Mouse (Mus musculus) left cerebral cortex, postnatal 10 days (tissue): ENCODE measurements around the gene Fam162a. TPM values are rescaled to one million over a fixed set of nuclear protein-coding genes. Genes with fewer than 3 reads are reported as not detected.
A peak's percentile ranks its signal among the peaks of the same experiment; 100 is the strongest.
"Not testable (repeated sequence)": the region's sequence is repeated elsewhere in the genome, so short reads cannot be mapped to it uniquely, and the experiment has no call there.

ENCODE experiments used
- DNase-seq, 2 experiments: peaks; one replicate each; pipeline ENCODE4 v3.0.0; 2021 to 2022; ENCODE audit warnings: low spot score in 2 of 2, mixed read lengths in 1 of 2; ENCODE audit errors: extremely low spot score in 1 of 2
- intact Hi-C: fragments of 180-260 bp; cut with DNase I; formaldehyde crosslinking; loops from one replicate; pipeline ENCODE4 v1.15.1; 2025
- total RNA-seq, 2 experiments: library from RNA; stranded (reverse); gene quantifications; 2 replicates each; pipeline ENCODE4 v1.2.3; 2021

Fam162a gene
- 10 to 100 TPM; 68.0 to 72.2 TPM for total RNA-seq

DNA sequence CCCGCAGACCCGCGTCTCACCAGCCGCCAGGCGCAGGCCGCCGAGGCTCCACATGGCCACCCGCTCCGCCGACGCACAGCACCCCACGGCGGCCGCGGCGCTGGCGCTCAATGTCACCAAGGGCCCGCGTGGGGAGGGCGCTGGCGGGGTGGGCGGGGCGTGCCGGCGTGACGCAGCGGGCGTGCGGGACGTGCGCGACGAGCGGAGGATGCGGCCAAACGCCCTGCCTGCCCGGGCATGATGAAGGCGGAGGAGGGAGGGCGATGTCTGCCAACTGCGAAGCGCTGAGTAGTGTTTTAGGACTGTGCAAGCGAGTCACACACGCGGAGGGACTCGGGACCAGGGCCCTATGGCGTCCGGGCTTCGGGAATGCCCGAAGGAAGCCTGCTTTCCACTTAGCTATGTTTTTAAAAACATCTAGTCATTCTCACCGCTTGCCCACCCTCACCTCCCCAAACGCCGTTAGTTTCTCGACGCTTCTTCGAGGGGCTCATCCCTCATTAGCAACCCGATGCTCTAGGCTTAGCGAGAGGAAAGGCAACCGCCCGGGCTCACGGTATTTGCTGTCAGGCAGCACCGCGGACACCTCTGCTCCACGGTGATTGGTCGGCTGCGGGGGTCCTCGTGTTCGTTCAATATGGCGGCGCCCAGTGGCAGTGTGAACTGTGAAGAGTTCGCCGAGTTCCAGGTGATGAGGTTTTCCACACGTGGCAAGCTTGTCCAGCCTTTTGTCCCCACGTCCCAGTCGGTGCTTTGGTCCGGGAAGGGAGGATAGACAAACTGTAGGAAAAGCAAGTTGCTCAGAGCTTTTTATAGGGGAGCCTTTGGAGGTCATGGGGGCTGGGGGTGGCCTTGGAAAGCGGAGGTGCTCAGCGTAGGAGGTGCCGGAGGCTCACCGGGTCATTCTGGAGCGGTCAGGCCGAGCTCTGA is at the start of gene Fam162a, which contains the start of gene Ccdc58:
Gene Fam162a (minus strand): TSS at position 145 of the 930 bp plus-strand sequence.
Gene Ccdc58 (plus strand): TSS at position 236 of the 930 bp plus-strand sequence.
- intact Hi-C loops = no loop called here
- DNase-seq = peak; percentile 90 to 96

GRCm38 (mm10) chr16:36115751-36116150 is 44.4 kb upstream of the Fam162a start:
- DNase-seq, intact Hi-C loops: not testable (repeated sequence)

- intact Hi-C loops, DNase-seq: not testable (repeated sequence)
Observed at GRCm38 (mm10) chr16:36111486-36111885, 40.1 kb upstream of the Fam162a start.

GRCm38 (mm10) chr16:36102211-36102610 is 30.8 kb upstream of the Fam162a start:
- intact Hi-C loops = no loop called here
- no peak for DNase-seq

GRCm38 (mm10) chr16:36101526-36101925 is 30.1 kb upstream of the Fam162a start:
- intact Hi-C loops = no loop called here
- no peak for DNase-seq

- DNase-seq, intact Hi-C loops: not testable (repeated sequence)
Observed at GRCm38 (mm10) chr16:36097813-36098499, 26.6 kb upstream of the Fam162a start.

DNA sequence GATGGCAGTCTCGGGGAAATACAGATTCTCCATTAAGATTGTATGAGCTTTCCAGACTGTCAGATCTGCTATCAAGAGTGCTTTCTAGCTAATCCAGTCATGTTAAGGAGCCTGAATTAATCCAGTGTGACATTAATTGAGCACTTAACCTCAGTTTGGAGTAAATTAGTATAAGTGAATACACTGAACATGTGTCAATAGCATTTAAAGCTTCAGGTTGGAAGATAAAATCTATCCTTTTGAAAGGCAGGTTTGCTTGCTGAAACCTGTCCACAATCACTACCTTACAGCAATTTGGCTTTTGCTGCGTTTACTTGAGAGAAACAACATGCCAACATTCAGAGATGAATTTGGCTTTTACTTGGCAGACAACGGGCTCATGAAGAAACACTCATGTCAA is 22.7 kb upstream of the Fam162a start:
- no peak for DNase-seq
- intact Hi-C loops = no loop called here

- intact Hi-C loops = no loop called here
- no peak for DNase-seq
Observed at GRCm38 (mm10) chr16:36090785-36091509, 19.6 kb upstream of the Fam162a start.

GRCm38 (mm10) chr16:36089850-36090616 is 18.6 kb upstream of the Fam162a start:
- intact Hi-C loops = no loop called here
- DNase-seq = no peak

GRCm38 (mm10) chr16:36089065-36089464 is 17.7 kb upstream of the Fam162a start:
- peak in 1 of 2 experiments; percentile 28 for DNase-seq
- intact Hi-C loops = no loop called here

DNA sequence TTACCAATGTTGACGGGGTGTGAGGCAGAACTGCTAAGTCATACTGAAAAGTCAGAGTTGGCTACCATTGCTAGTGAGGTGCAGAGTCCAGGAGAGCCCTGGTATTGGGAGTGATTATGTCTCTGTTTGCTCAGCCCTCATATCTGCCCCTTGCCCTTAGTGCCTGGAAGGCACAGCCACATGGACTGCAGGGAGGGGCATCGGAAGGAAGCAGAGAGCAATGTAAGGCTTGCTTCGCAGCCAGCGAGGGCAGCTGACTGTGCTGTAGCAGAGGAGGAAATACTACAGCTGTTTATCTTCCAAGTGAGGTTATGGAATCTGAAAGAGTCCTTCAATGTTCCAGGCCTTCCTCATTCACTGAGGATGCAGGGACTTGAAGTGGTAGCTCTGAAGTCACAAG is 16.5 kb upstream of the Fam162a start:
- intact Hi-C loops = no loop called here

DNA sequence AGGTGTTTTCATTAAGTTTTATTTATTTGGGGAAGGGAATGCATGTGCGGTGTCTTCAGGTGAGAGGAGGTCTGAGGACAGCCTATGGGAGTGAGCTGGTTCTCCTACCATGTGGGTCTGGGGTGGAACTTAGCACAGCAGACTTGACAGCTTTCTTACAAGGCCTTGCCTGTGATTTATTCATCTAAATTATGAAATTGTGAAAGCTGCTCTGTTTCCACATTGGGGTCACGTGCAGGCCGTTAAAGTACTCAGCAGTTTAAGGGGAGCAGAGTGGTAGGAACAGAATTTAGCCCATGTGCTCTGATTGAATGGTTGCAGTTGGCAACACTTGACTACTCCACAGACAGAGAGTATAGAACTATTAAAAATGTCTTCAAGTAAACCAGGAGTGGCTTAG is 8.5 kb upstream of the Fam162a start:
- intact Hi-C loops = no loop called here
- DNase-seq = no peak

More for the DNA sequence above, 16.5 kb upstream of the Fam162a start:
- DNase-seq = no peak

DNA sequence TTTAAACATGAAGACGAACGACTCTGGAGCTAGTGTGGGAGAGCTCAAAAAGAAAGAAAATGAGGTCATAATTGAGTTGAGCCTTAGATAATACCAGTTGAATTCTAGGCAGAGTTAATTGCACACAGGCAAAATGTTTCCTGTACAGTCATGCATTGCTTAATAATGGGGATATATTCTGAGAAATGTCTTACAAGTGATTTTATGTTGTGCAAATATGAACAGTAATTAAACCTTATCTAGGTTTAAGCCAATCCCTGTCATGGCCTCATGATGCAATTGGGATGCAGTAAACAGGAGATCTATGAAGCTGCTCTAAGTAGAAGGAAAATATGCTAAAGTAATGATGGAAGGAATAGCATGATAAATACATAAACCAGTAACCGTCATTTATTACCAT is 3.4 kb upstream of the Fam162a start:
- DNase-seq = no peak
- intact Hi-C loops = no loop called here

DNA sequence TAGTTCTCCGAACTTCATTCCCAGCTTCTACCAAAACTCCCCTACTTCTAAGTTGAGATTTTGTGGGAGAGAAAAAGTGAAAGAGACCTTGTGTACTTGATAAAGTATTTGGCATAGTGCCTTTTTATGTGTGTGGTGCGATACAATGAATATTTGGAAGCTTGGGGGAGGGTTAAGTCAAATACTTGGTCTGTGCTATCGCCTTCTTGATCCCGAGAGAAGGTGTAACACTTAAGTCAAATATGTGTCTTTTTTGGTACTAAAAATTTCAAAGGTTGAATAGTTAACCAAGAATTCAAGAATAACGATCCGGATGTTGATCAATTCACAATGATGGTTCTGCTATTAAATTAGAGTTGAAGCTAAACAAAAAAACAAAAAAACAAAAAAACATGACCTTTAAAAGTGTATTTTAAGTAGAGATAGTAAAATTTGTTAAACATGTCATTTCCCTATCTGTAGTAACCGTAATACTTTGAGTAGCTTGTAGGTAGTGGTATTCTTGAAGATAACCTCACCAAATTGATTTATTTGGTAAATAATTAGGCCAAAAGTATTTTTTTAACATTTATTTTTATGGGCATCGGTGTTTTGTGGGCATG is 1.1 kb upstream of the Fam162a start:
- intact Hi-C loops = no loop called here
- DNase-seq = no peak

DNA sequence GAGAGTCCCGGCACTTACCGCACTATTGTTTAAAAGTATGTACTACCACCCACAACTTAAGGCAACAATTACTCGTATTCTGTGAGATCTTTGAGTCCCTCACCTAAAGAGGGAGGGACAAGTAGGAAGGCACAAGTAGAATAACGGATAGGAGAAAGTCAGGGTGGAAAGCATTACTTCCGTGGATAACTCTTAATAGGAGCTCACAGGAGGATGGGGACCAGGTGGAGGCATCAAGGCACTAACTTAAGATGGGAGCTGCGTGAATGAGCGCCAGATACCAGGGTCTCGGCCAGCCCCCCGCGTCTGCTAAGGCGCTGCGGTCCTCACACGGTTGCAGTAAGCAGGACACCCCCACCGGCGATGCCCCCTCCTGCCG is 334 bp downstream of the Fam162a start:
- intact Hi-C loops = no loop called here
- DNase-seq = no peak

DNA sequence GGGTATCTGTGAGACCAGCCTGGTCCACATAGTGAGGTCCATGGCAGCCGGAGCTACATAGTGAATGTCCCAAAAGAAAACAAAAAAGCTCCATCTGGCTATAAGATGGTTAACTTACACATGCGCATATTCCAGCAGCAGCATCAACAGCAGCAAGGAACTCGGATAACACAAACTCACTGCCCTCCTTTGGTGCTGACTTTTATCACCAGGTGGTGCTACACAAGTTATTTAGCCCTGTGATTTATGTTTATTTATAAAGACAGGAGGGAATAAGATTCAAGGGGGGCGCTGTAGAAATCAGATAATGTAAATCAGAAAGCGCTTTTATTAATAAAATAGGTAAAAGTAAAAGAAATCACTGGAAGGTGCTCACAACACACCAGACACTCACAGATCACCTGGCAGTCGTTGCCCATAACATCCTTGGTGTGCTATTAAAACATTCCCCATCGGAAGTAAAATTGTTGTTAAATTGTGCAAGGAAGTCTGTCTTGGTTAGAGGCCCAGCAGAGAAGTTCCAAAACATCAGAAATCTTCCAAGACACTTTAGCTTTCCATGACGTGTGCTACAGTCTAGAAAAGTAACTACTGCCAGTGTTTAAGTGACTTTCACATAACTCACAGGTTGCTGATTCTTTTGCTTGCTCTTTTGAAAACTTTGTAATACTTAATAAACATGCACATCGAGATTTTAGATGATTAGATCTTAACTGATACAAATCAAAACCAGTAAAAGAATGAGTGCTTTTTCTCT is 1.4 kb downstream of the Fam162a start:
- intact Hi-C loops = no loop called here
- no peak for DNase-seq

DNA sequence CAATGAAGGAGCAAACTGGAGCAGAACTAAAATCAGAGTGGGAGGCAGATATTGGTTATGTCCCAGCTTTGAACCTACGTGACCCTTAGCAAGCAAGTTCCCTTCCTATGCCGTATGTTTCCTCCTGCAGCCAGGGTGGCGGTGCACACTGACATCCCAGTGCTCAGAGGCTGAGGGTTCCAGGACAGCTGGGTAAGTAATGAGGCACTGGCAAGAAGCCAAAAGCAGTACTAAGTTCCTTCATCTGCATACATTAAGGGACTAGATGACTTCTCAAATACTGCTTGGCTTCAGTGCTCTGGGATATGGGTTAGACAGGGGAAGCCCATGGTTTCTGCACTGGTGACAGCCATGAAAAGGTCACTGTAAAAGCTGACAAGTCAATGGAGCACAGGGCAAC is 3.0 kb downstream of the Fam162a start:
- DNase-seq = no peak
- intact Hi-C loops = no loop called here

DNA sequence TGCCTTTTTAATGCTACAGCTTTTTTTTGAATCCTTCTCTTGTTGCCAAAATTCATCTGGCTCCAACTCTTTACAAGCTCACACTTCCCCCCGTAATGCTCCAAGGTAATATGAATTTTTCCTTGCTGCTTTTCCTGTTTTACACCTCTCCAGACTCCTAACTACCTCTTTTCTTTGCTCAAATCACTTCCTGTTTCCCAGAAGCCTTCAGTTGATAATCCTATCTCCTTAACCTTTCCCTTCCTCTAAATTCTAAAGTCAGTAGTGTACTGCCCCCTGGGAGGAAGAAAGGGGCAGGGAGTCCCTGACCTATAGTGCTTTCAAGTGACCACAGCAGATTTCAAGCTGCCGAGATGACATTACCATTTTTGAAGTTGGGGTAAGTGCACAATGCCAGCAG is 3.7 kb downstream of the Fam162a start:
- intact Hi-C loops = no loop called here
- DNase-seq = no peak
